Mouse (Mus musculus) c-Kit-negative CD71-positive TER-119-positive erythroid progenitor cells, embryonic 14.5 days (primary cell): Measurements from ENCODE around the gene Lrp10.

ENCODE experiments used
- DNase-seq: peaks from one replicate; pipeline ENCODE4 v3.0.0-alpha.2; 2013; ENCODE audit warnings: low read depth, low spot score

The Lrp10 gene

GRCm38 (mm10) chr14:54475941-54476844 is 12.3 kb downstream of the Lrp10 start, which contains the start of gene Rem2:
Gene Rem2, plus strand, starts transcription at chr14:54476100.
- no peak for DNase-seq

GRCm38 (mm10) chr14:54477172-54477909 is 13.4 kb downstream of the Lrp10 start:
- no peak for DNase-seq

DNA sequence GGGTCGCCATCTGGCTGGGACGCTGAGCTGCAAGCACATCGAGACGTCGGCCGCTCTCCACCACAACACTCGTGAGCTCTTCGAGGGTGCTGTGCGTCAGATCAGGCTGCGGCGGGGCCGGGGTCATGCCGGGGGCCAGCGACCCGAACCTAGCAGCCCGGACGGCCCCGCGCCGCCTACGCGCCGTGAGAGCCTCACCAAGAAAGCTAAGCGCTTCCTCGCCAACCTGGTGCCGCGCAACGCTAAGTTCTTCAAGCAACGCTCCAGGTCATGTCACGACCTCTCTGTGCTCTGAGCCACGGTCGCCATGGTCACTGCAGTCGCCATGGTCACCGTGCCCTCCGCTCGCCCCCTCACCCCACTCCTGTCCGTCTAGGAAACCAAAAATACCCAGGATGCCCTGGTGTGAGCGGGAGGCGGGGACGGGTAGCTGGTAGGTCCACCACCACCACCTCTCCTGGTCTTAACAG is 15.5 kb downstream of the Lrp10 start:
- DNase-seq: no peak

GRCm38 (mm10) chr14:54480673-54481072 is 16.7 kb downstream of the Lrp10 start:
- no peak for DNase-seq

DNA sequence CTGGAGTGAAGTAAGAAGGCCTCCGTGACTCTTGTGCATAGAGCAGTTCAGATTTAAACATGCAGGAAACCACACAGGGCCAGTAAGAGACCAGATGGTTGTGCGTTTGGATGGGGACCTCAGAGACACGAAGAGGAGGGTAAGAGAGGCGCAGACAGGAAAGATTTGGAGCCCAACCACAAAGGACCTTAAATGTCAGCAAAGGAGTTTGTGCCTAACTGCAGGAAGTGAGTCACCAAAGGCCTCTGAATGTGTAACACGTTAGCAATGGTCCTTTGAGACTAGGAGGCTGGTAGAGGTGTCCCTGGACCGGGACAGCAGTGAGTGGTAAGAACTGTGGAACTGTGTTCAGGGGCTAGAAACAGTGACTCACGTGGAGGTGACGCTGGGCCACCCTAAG is 17.5 kb downstream of the Lrp10 start:
- DNase-seq: no peak

- peak; percentile 44 for DNase-seq
Measured at GRCm38 (mm10) chr14:54482498-54482897, 18.6 kb downstream of the Lrp10 start.

GRCm38 (mm10) chr14:54485899-54486298 is 22.0 kb downstream of the Lrp10 start:
- no peak for DNase-seq

- no peak for DNase-seq
Measured at GRCm38 (mm10) chr14:54487732-54488131, 23.8 kb downstream of the Lrp10 start.

DNA sequence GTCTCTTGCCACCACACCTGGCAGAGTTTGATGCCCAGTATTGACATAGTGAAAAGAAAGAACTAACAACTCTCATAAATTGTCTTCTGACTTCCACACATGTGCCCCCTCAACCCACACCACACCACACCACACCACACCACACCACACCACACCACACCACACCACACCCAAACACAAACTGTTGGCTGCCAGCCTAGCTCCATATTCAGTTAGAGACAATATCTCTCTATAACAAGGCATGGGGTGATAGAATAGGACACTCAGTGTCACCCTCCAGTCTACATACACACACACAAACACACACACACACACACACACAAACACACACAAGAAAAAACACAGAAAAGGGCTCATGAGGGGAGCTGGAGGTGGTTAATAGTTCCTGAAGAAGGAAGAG is 24.4 kb downstream of the Lrp10 start:
- DNase-seq: no peak

GRCm38 (mm10) chr14:54492345-54493131 is 28.6 kb downstream of the Lrp10 start:
- DNase-seq: no peak

DNA sequence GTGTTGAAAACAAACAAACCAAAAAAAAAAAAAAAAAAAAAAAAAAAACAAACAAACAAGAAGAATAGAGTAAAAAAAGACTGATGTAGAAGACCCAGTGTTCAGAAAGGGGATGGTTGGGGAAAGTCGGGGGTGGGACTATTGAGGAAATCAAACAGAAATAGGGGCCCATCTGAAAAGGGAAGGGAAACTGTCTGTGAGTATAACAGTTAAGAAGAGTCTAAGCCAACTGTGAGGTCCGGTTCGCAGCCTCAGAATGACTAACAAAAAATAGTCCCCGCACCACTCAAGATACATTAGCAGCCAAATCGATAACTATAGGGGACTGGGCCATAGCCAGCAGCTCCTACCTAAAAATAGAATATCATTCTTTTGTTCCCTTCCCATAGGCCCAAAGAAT is 29.3 kb downstream of the Lrp10 start:
- no peak for DNase-seq

- peak; percentile 51 for DNase-seq
Measured at GRCm38 (mm10) chr14:54494234-54494633, 30.3 kb downstream of the Lrp10 start.

- DNase-seq: no peak
Measured at GRCm38 (mm10) chr14:54496706-54497105, 32.8 kb downstream of the Lrp10 start.

- DNase-seq: no peak
Measured at GRCm38 (mm10) chr14:54499330-54499729, 35.4 kb downstream of the Lrp10 start.

DNA sequence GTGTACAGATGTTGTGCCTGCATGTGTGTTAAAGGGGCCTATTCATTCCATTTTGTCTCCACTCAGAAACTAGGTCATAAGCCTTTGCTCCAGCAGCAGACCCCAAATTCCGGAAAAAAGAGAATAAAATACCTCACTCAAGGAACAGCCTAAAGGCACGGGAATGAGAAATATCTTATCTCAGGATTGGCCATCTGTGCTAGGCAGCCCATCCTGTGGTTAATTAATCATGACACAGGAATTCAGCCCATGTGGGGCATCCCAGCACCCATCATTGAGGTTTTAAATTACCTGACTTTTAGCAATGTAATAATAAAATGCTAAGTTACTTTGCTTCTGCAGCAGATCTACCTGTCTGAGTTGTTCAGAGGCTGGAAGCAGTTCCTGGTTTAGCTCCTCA is 37.4 kb downstream of the Lrp10 start:
- DNase-seq: no peak

- no peak for DNase-seq
Measured at GRCm38 (mm10) chr14:54503092-54503491, 39.2 kb downstream of the Lrp10 start.

- no peak for DNase-seq
Measured at GRCm38 (mm10) chr14:54509774-54510173, 45.8 kb downstream of the Lrp10 start.

DNA sequence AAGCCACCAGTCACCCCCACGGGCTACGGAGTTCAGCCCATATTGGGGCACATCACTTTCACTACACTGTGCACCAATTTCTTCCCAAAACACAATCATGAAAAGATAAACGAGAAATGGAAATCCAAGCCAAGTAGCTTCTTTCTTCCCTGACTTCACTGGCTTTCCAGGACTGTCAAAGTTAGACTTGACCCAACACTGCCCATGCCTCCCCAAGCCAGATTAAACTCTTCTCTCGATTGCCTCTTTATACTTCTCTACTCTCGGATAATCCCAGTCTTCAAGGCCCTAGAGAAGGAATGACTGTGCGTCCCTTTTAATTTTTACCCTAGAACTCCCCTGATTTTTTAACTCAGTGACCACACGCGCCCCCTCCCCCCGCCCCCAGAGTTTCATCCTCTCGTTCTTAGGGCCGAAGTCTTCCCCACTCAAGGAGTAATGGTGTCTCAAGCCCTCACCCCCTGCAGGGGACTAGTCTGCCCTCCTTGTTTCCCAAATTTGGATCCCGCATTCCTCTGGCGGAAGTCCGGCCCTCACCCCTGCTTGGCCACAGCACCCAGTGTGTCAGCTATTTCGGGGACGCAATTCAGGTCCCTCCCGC is 52.9 kb downstream of the Lrp10 start:
- DNase-seq: no peak
